Mouse (Mus musculus): ENCODE measurements around the gene Zfp385a. TPM values are rescaled to one million over a fixed set of nuclear protein-coding genes. Genes with fewer than 3 reads are reported as not detected.

Zfp385a gene
- polyA plus RNA-seq, 1 experiment from 2014 or later, result 7.5 TPM

GRCm38 (mm10) chr15:103297313-103297712, 42.6 kb downstream of the Zfp385a start:
- no peak overlapping the region for H3K27ac ChIP-seq (ENCODE audit: low read length)
- 85% methylated on average over 6 of the region's 6 CpGs for WGBS
- ATAC-seq (replicated peaks; ENCODE audit: extremely low read depth, insufficient read depth, low FRiP score), result no peak

DNA sequence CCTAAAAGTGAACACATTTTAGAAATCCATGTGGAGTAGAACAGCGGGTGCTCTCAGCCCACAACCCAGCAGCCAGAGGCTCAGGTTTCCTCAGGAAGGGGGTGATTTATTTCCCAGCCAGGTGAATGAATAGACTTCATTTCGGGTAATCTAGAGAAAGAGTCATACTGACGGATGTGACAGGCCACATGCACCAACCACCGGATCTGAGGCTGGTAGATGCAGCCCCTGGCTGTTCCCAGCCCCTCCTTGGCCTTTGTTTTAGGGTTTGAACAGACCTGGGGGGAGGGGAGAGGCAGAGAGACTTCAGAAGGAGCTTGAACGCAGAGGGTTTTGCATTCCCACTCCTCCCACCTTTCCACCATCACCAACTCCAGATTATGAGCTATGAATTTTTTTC, 44.0 kb downstream of the Zfp385a start:
- ATAC-seq (replicated peaks; ENCODE audit: extremely low read depth, insufficient read depth, low FRiP score), result no peak
- H3K4me3 ChIP-seq (ENCODE audit: low read length), result no peak overlapping the region
- H3K36me3 ChIP-seq (ENCODE audit: control insufficient read depth, insufficient read depth), result peaks cover 42% of the 10 kb centered on the region
- H3K4me1 ChIP-seq (ENCODE audit: control insufficient read depth, insufficient read depth, low read length), result peaks cover 12% of the 10 kb centered on the region
- WGBS, result 27% methylated on average over 5 of the region's 5 CpGs
- no peak overlapping the region for H3K27ac ChIP-seq (ENCODE audit: low read length)
- H3K4me2 ChIP-seq (ENCODE audit: low read depth, low read length), result no peak overlapping the region
- no peak overlapping the region for H3K9ac ChIP-seq (ENCODE audit: low read length)
- H3K9me3 ChIP-seq (replicated peaks; ENCODE audit: control insufficient read depth, low read length), result no peaks in the 10 kb centered on the region
- H3K27me3 ChIP-seq (ENCODE audit: control insufficient read depth, insufficient read depth, low read length), result no peaks in the 10 kb centered on the region

More at GRCm38 (mm10) chr15:103297313-103297712, 42.6 kb downstream of the Zfp385a start:
- no peaks in the 10 kb centered on the region for H3K9me3 ChIP-seq (replicated peaks; ENCODE audit: control insufficient read depth, low read length)
- H3K4me2 ChIP-seq (ENCODE audit: low read depth, low read length), result no peak overlapping the region
- no peaks in the 10 kb centered on the region for H3K27me3 ChIP-seq (ENCODE audit: control insufficient read depth, insufficient read depth, low read length)
- H3K36me3 ChIP-seq (ENCODE audit: control insufficient read depth, insufficient read depth), result peaks cover 31% of the 10 kb centered on the region
- peaks cover 24% of the 10 kb centered on the region for H3K4me1 ChIP-seq (ENCODE audit: control insufficient read depth, insufficient read depth, low read length)
- H3K4me3 ChIP-seq (ENCODE audit: low read length), result no peak overlapping the region
- no peak overlapping the region for H3K9ac ChIP-seq (ENCODE audit: low read length)

DNA sequence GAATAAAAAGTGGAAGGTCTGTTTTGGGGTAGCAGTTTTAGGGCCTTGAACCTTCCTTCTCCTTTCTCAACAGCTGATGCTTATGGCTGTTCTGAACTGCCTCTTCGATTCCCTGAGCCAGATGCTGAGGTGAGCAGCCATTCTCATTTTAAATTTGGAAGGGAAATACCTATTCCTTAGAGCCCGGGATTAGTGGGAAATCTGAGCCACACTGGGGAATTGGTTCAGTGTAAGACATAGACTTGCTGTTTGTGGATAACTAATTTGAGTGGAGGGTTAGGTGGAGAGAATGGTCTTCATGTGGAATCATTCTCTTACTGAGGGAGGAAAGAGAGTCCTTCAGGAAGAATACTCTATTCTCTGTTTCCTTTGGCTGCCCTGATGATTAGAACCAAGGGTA, 45.2 kb downstream of the Zfp385a start:
- no peak overlapping the region for H3K9ac ChIP-seq (ENCODE audit: low read length)
- H3K4me1 ChIP-seq (ENCODE audit: control insufficient read depth, insufficient read depth, low read length), result peaks cover 3% of the 10 kb centered on the region
- no peak overlapping the region for H3K27ac ChIP-seq (ENCODE audit: low read length)
- H3K4me2 ChIP-seq (ENCODE audit: low read depth, low read length), result no peak overlapping the region
- H3K27me3 ChIP-seq (ENCODE audit: control insufficient read depth, insufficient read depth, low read length), result no peaks in the 10 kb centered on the region
- peaks cover 46% of the 10 kb centered on the region for H3K36me3 ChIP-seq (ENCODE audit: control insufficient read depth, insufficient read depth)
- no peak overlapping the region for H3K4me3 ChIP-seq (ENCODE audit: low read length)
- ATAC-seq (replicated peaks; ENCODE audit: extremely low read depth, insufficient read depth, low FRiP score), result no peak
- no peaks in the 10 kb centered on the region for H3K9me3 ChIP-seq (replicated peaks; ENCODE audit: control insufficient read depth, low read length)
- WGBS, result 80% methylated on average over 2 of the region's 2 CpGs

DNA sequence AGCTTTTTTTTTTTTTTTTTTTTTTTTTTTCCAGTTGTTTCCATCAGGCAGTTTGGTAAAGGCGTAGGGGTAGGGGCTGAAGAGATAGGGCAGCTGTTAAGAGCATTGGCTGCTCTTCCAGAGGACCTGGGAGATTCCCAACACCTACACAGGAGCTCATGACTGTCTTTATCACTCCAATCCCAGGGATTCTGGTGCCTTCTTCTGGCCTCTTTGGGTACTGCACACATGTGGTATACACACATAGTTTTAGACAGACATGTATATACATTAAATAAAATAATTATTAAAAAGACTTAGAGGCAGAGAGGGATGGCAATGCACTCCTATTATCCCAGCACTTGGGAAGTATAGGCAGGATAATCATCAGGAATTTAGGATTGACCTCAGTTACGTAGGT, 46.5 kb downstream of the Zfp385a start:
- H3K9me3 ChIP-seq (replicated peaks; ENCODE audit: control insufficient read depth, low read length), result no peaks in the 10 kb centered on the region
- no peak overlapping the region for H3K27ac ChIP-seq (ENCODE audit: low read length)
- ATAC-seq (replicated peaks; ENCODE audit: extremely low read depth, insufficient read depth, low FRiP score), result no peak
- peaks cover 3% of the 10 kb centered on the region; the same call in 1 of the 2 replicates for H3K4me1 ChIP-seq (ENCODE audit: control insufficient read depth, insufficient read depth, low read length)
- H3K27me3 ChIP-seq (ENCODE audit: control insufficient read depth, insufficient read depth, low read length), result no peaks in the 10 kb centered on the region
- peaks cover 37% of the 10 kb centered on the region for H3K36me3 ChIP-seq (ENCODE audit: control insufficient read depth, insufficient read depth)
- H3K9ac ChIP-seq (ENCODE audit: low read length), result no peak overlapping the region
- WGBS, result 96% methylated on average over 2 of the region's 2 CpGs
- no peak overlapping the region for H3K4me3 ChIP-seq (ENCODE audit: low read length)
- no peak overlapping the region for H3K4me2 ChIP-seq (ENCODE audit: low read depth, low read length)

- no peak overlapping the region for H3K9ac ChIP-seq (ENCODE audit: low read length)
- no peaks in the 10 kb centered on the region for H3K27me3 ChIP-seq (ENCODE audit: control insufficient read depth, insufficient read depth, low read length)
- H3K9me3 ChIP-seq (replicated peaks; ENCODE audit: control insufficient read depth, low read length), result no peaks in the 10 kb centered on the region
- no peak overlapping the region for H3K4me3 ChIP-seq (ENCODE audit: low read length)
- no peak for ATAC-seq (replicated peaks; ENCODE audit: extremely low read depth, insufficient read depth, low FRiP score)
- WGBS, result 88% methylated on average over 4 of the region's 4 CpGs
- H3K27ac ChIP-seq (ENCODE audit: low read length), result no peak overlapping the region
- peaks cover 3% of the 10 kb centered on the region; the same call in 1 of the 2 replicates for H3K4me1 ChIP-seq (ENCODE audit: control insufficient read depth, insufficient read depth, low read length)
- no peak overlapping the region for H3K4me2 ChIP-seq (ENCODE audit: low read depth, low read length)
- peaks cover 36% of the 10 kb centered on the region for H3K36me3 ChIP-seq (ENCODE audit: control insufficient read depth, insufficient read depth)
Observed at GRCm38 (mm10) chr15:103292673-103293345, 47.1 kb downstream of the Zfp385a start.

DNA sequence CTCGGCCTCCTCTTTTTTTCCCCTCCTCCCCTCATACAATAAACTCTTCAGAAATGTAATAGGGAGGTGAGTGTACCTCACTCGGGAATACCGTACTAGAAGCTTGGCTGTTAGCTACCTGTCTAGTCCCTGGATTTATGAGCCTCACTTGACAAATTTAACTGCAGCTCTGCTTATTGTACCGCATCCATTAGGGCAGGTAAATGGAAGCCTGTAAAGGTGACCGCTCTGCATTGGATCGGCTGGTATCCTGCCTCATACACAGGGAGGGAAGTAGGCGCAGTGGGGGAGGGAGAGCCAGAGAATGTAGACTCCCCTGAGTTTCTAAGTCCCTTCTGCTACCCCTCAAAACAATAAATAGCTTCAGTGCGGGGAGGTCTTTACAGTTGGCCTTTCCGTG, 49.0 kb downstream of the Zfp385a start:
- H3K4me2 ChIP-seq (ENCODE audit: low read depth, low read length), result no peak overlapping the region
- no peak for ATAC-seq (replicated peaks; ENCODE audit: extremely low read depth, insufficient read depth, low FRiP score)
- peaks cover 8% of the 10 kb centered on the region for H3K4me1 ChIP-seq (ENCODE audit: control insufficient read depth, insufficient read depth, low read length)
- H3K36me3 ChIP-seq (ENCODE audit: control insufficient read depth, insufficient read depth), result peaks cover 32% of the 10 kb centered on the region
- no peak overlapping the region for H3K27ac ChIP-seq (ENCODE audit: low read length)
- no peak overlapping the region for H3K4me3 ChIP-seq (ENCODE audit: low read length)
- no peak overlapping the region for H3K9ac ChIP-seq (ENCODE audit: low read length)
- 90% methylated on average over 9 of the region's 9 CpGs for WGBS
- no peaks in the 10 kb centered on the region for H3K9me3 ChIP-seq (replicated peaks; ENCODE audit: control insufficient read depth, low read length)
- no peaks in the 10 kb centered on the region for H3K27me3 ChIP-seq (ENCODE audit: control insufficient read depth, insufficient read depth, low read length)

GRCm38 (mm10) chr15:103290417-103290816, 49.5 kb downstream of the Zfp385a start:
- H3K27me3 ChIP-seq (ENCODE audit: control insufficient read depth, insufficient read depth, low read length), result no peaks in the 10 kb centered on the region
- no peak overlapping the region for H3K4me2 ChIP-seq (ENCODE audit: low read depth, low read length)
- peaks cover 12% of the 10 kb centered on the region for H3K4me1 ChIP-seq (ENCODE audit: control insufficient read depth, insufficient read depth, low read length)
- no peak overlapping the region for H3K9ac ChIP-seq (ENCODE audit: low read length)
- no peak for ATAC-seq (replicated peaks; ENCODE audit: extremely low read depth, insufficient read depth, low FRiP score)
- peaks cover 32% of the 10 kb centered on the region for H3K36me3 ChIP-seq (ENCODE audit: control insufficient read depth, insufficient read depth)
- no peak overlapping the region for H3K27ac ChIP-seq (ENCODE audit: low read length)
- WGBS, result 68% methylated on average over 6 of the region's 6 CpGs
- no peak overlapping the region for H3K4me3 ChIP-seq (ENCODE audit: low read length)
- H3K9me3 ChIP-seq (replicated peaks; ENCODE audit: control insufficient read depth, low read length), result no peaks in the 10 kb centered on the region

DNA sequence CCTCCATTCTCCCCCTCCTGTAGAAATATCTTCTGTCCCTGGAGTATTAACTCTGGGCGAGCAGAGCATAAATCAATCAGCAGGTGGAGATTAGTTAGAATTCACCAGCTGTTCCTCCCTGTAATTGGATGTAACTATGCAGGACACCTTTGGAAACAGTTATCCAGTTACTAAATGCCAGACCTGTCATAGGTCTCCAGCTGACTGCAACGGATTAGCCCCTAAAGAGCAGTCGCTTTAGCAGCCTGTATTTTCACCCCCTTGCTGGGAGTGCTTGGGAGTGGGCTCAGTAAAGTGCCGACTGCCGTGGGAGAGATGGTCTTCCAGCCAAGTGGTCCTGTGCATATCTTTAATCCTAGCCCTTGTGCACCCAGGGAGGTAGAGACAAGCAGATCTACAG, 50.3 kb downstream of the Zfp385a start:
- H3K4me3 ChIP-seq (ENCODE audit: low read length), result no peak overlapping the region
- H3K27ac ChIP-seq (ENCODE audit: low read length), result no peak overlapping the region
- H3K9ac ChIP-seq (ENCODE audit: low read length), result no peak overlapping the region
- H3K36me3 ChIP-seq (ENCODE audit: control insufficient read depth, insufficient read depth), result peaks cover 30% of the 10 kb centered on the region
- no peak overlapping the region for H3K4me2 ChIP-seq (ENCODE audit: low read depth, low read length)
- no peaks in the 10 kb centered on the region for H3K9me3 ChIP-seq (replicated peaks; ENCODE audit: control insufficient read depth, low read length)
- 43% methylated on average over 5 of the region's 5 CpGs for WGBS
- peaks cover 20% of the 10 kb centered on the region for H3K4me1 ChIP-seq (ENCODE audit: control insufficient read depth, insufficient read depth, low read length)
- ATAC-seq (replicated peaks; ENCODE audit: extremely low read depth, insufficient read depth, low FRiP score), result no peak
- H3K27me3 ChIP-seq (ENCODE audit: control insufficient read depth, insufficient read depth, low read length), result no peaks in the 10 kb centered on the region

- Histone ChIP-seq H3K9ac (ENCODE audit: low read length) (no peak overlapping the region), H3K27ac (ENCODE audit: low read length) (peak overlapping the region; percentile 71), H3K4me1 (ENCODE audit: control insufficient read depth, insufficient read depth, low read length) (peaks cover 21% of the 10 kb centered on the region), H3K4me3 (ENCODE audit: low read length) (no peak overlapping the region), H3K4me2 (ENCODE audit: low read depth, low read length) (0 out of 2 replicates have a peak overlapping the region, but pooled peaks have one; percentile 10), H3K27me3 (ENCODE audit: control insufficient read depth, insufficient read depth, low read length) (no peaks in the 10 kb centered on the region), H3K36me3 (ENCODE audit: control insufficient read depth, insufficient read depth) (peaks cover 5% of the 10 kb centered on the region), H3K9me3 (replicated peaks; ENCODE audit: control insufficient read depth, low read length) (no peaks in the 10 kb centered on the region)
- 39% methylated on average over 1 of the region's 1 CpGs for WGBS
- peak; percentile 46 for ATAC-seq (replicated peaks; ENCODE audit: extremely low read depth, insufficient read depth, low FRiP score)
Observed at GRCm38 (mm10) chr15:103285778-103286417, 54.0 kb downstream of the Zfp385a start.

Data from heart, embryonic 16.5 days (tissue).